Mouse (Mus musculus) brain, embryonic 18.5 days (tissue): ENCODE results near the gene Clstn3.
"Not testable (repeated sequence)": the region's sequence is repeated elsewhere in the genome, so short reads cannot be mapped to it uniquely, and the experiment has no call there.

Source experiments
- DNase-seq: peaks from one replicate; pipeline ENCODE4 v3.0.0-alpha.2; 2012; ENCODE audit warnings: low read depth, low spot score

The Clstn3 gene

GRCm38 (mm10) chr6:124479573-124479930 is 15.0 kb upstream of the Clstn3 start:
- no peak for DNase-seq

- no peak for DNase-seq
Observed at GRCm38 (mm10) chr6:124478874-124479572, 14.4 kb upstream of the Clstn3 start.

DNA sequence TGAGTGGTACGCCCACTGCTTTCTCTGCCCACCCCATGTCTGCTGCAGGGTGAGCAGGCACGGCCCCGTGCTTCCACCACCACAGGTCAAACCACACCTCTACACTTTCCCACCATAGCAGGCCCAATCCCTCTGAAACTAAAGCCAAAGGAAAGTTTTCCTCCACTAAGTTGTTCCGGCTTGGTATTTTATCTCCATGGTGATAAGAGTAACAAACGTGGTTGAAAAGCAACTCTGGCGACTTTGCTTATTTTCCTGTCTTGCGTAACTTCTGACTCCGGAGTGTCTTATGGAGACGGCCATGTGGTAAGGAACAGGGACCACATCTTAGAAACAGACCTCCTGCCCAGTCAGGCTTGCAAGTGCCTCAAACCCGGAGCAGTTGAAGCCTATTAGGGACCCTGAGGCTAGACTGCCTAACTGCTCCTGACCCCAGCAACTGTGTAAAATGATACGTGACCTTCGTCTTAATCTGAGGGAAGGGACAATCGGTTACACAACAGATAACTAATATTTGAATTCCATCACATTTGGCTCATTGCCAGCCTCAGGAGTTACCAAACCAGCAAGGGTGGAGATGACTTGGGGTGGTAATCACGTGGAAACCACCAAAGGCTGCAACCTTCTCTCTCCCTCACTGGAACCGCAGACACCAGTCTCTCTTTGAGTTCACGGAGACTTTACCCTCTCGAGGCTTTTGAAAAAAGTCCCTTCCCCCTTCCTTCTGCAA is 13.5 kb upstream of the Clstn3 start:
- no peak for DNase-seq

GRCm38 (mm10) chr6:124477221-124477655 is 12.6 kb upstream of the Clstn3 start:
- no peak for DNase-seq

- no peak for DNase-seq
Observed at GRCm38 (mm10) chr6:124476796-124477195, 12.2 kb upstream of the Clstn3 start.

GRCm38 (mm10) chr6:124476216-124476615 is 11.6 kb upstream of the Clstn3 start:
- no peak for DNase-seq

- not testable (repeated sequence) for DNase-seq
Observed at GRCm38 (mm10) chr6:124475335-124476075, 10.9 kb upstream of the Clstn3 start.

DNA sequence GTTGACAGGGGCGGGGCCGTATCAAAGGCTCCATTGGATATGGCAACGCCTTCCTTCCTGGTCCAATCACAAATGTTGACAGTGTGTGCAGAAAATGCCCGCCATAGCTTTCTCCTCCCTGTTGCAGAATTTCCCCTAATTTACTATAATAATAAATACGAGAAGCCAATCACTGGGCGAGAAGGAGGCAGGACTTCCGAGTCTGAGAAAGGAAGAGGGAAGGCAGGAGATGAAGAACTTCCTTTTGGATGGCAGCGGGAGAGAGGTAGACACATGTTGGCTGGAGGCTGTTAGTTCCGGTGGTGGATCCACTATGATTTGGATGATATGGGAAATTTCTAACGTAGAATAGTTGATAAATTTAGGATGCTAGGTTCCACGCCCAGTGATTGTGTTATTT is 10.0 kb upstream of the Clstn3 start:
- DNase-seq = no peak

- no peak for DNase-seq
Observed at GRCm38 (mm10) chr6:124472801-124473200, 8.2 kb upstream of the Clstn3 start.

GRCm38 (mm10) chr6:124471783-124472638 is 7.4 kb upstream of the Clstn3 start:
- DNase-seq = not testable (repeated sequence)

- no peak for DNase-seq
Observed at GRCm38 (mm10) chr6:124471121-124471520, 6.5 kb upstream of the Clstn3 start.

DNA sequence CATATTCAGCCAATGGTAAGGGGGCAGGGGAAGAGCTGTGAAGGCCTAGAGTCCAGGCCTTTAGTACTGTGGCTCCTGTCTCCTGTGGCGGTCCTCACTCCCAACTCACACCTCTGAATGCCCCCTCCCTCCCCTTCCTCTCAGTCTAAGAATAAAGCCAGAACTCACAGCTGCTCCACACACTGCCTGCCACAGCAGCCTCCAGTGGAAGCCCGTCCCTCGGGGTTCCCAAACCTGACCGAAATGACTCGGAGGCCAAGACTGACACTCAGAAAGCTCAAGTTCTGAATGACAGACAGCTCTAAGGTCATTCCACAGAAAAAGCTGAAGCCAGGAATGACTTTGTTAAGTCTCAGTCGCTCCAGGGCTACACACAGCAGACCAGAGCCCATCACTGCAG is 1.1 kb upstream of the Clstn3 start:
- DNase-seq = no peak

GRCm38 (mm10) chr6:124465299-124465698 is 705 bp upstream of the Clstn3 start:
- DNase-seq = no peak

DNA sequence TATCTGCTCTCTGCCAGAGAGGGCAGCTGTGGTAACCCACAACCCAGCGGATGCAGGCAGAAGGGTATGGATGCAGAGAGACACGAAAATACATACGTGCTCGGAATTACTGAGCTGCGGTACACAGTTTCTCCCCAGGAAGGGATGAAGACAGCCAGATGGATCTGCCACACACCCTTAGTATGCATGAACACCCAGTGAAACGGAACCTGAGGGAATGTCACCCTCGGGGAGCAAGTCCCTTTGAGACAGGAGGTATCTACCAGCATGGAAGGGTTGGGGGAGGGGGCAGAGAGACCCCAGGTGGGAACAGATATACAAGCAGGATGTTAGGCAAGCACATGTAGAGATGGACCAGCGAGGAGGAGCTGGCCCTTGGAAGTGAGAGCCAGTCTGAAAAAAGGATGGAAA is 708 bp downstream of the Clstn3 start:
- DNase-seq = no peak

GRCm38 (mm10) chr6:124459388-124459787 is 5.2 kb downstream of the Clstn3 start:
- no peak for DNase-seq

- DNase-seq = no peak
Observed at GRCm38 (mm10) chr6:124458505-124458904, 6.1 kb downstream of the Clstn3 start.

DNA sequence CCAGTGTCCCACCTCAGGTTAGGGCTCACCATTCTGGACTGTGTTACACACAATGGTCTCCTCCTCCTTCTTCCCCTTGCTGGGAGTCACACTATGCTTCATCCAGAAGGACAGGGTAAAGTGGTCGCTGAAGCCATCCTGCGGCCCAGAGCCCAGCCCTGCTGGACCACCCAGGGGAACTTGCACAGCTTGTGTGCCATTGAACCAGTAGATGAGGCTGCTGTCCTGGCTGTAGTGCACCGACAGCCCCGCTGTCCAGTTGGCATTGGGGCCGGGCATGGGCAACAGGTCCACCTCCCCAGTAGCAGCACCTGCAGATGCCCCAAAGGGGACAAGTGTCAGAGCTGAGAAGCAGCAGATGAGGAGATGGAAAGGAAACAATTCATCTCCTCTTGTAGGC is 6.8 kb downstream of the Clstn3 start:
- no peak for DNase-seq

DNA sequence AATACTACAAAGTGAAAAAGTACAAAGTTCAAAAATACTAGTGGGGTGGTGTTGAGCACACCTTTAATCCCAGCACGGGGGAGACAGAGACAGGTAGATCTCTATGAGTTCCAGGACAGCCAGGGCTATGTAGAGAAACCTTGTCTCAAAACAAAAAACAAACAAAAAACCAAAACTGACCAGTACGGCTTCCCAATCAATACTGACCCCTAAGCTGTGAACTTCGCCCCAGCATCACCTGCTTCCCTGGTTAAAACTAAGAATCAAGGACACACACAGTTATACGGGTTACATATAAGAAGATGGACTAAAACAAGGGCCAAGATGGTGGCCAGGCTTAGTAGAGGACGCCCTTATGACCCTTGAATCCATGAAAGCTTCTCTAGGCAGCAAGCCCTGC is 8.4 kb downstream of the Clstn3 start:
- DNase-seq = no peak

GRCm38 (mm10) chr6:124453756-124454155 is 10.8 kb downstream of the Clstn3 start:
- DNase-seq = no peak

DNA sequence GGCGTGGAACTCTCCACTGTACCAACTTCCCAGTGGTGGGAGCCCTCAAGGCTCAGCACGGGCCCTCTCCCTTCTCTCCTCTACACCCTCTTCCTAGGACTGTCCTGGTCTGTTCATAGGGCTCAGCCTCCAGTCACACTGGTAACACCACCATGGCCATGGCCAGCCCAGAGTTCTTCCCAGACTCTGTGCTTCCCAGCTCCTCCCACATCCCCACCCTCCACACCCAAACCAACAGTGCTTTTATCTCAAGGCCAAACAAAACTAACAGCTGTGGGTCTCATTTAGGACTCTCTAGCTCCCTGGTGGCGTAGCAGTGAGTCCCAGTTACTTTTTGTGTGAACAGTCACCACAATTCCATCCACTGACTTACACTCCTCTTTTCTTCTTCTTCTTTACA is 12.6 kb downstream of the Clstn3 start:
- no peak for DNase-seq

GRCm38 (mm10) chr6:124449668-124450383 is 14.8 kb downstream of the Clstn3 start:
- no peak for DNase-seq
